Mouse (Mus musculus): ENCODE measurements around the gene Pgm2l1. TPM values are rescaled to one million over a fixed set of nuclear protein-coding genes. Genes with fewer than 3 reads are reported as not detected.
A peak's percentile ranks its signal among the peaks of the same experiment; 100 is the strongest.

Gene Pgm2l1
- 100 to 1,000 TPM; 250 to 271 TPM for total RNA-seq (2021)
- long read RNA-seq, experiment 1, full-length matches to known transcripts = 3 of 43 reads
- long read RNA-seq, experiment 1, partial matches to known transcripts = 1 of 43 reads
- long read RNA-seq, experiment 1, other reads (novel, unspliced or antisense) = 39 of 43 reads
- long read RNA-seq, experiment 2, full-length matches to known transcripts = 1 of 28 reads
- long read RNA-seq, experiment 2, partial matches to known transcripts = 4 of 28 reads
- long read RNA-seq, experiment 2, other reads (novel, unspliced or antisense) = 23 of 28 reads

DNA sequence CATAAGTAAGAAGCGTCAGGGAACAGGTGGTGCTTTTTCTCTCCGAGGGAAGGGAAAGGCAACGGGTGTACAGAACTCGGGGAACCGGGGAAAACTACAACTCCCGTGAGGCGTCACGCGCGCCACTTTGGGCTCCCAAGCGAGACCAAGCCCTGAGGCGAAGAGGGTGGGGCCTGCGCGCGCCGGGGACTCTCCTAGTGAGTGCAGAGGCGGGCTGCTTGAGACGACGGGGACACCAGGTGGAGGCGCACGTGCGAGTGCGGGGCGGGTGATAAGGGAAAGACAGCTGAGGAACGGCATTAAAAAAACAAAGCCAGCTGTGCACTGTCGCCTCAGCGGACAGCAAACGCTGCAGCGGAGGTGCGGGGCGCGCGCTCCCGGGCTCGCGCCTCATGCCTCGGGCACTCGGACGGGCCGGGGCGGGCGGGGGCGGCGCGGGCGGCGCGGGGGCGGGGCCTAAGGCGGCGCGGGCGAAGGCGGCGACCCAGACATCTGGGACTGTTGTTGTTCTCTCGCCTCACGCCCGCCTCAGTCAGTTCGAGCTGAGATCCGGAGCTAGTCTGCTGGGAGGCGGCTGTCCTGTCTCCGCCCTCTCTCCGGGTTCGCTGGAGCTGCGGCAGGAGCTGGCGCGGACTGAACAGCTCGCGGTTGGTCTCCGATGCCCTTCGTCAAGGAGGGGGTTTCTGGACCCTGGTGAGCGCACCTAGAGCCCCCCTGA, at the start of gene Pgm2l1:
Pgm2l1 (plus strand) TSS at position 237 of the 718 bp plus-strand sequence.
- peak; percentile 97 to 98 for DNase-seq (ENCODE audit: low spot score in 2 of 2)

DNA sequence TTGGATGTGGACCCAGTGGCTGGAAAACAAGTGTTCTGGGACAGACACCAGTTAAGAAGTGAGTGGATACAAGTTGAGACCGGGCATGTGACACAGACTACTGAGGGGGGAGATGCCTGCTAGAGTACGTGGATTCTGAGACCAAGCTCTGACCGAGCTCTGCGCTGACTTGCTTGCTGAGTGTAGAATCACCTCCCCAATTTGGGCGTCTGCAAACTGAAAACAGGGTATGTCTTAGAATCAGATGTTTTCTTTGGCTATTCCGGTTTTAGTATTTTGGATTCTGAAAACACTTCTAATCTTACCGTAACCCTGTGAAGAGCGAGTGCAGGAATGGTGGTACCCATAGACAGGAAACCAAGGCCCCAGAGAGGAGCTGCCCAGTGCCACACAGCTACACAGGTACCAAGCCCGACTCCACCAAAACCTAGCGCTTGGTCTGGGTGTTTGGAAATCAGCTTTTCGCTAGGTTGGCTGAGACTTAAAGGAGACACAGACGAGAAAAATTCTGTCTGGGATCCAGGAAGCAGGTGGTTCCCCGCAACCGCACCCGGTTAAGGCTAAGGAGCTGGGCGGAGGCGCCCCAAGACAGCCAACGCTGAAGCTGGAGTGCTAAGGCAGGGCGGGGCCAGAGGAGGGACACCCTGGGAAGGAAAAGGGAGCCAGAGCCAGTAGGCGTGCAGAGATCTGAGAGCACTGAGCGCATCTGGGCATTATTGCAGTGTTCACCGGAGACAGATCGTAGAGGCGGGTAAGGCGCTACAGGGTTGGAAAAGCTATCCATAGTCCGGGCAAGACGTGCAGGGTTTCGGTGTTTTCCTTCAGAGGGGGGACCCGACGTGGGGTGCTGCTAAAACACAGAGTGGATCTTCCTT, 48.9 kb upstream of the Pgm2l1 start:
- DNase-seq (ENCODE audit: low spot score in 2 of 2) = peak; percentile 55 to 69

DNA sequence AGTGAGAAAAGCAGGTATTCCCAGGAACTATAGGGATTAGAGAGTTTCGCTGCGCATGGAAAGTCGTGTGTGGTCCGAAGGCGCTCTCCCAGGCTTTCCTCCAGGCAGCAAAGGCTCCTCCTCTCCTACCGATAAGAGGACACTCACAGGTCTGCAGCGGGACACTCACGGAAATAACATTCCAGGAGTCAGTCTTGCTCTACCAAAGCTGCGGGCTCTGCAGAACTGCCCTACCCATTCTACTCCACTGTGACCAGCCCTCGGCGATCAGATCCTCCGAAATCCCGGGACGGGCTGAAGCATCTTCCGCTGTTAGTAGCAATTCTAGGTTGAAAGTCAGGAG, 48.3 kb upstream of the Pgm2l1 start:
- no peak for DNase-seq (ENCODE audit: low spot score in 2 of 2)

DNA sequence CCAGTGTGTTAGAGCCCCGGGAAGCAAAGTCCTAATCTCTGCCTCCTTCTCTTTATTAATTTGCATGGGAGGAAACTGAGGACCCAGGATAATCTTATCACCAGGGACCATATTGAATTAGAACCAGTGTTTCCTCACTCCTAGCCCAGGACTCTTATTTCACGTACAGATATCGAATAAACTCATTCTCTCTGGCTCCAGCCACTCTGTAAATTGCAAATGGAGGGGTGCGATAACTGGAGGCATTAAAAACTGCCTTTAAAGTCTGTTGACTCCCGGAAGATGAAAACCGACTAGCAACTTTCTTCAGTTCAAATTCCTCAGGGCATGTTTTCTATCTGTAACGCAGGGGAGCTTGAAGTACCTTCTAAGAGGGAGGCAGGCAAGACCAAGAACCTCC, 47.8 kb upstream of the Pgm2l1 start:
- DNase-seq (ENCODE audit: low spot score in 2 of 2) = no peak

DNA sequence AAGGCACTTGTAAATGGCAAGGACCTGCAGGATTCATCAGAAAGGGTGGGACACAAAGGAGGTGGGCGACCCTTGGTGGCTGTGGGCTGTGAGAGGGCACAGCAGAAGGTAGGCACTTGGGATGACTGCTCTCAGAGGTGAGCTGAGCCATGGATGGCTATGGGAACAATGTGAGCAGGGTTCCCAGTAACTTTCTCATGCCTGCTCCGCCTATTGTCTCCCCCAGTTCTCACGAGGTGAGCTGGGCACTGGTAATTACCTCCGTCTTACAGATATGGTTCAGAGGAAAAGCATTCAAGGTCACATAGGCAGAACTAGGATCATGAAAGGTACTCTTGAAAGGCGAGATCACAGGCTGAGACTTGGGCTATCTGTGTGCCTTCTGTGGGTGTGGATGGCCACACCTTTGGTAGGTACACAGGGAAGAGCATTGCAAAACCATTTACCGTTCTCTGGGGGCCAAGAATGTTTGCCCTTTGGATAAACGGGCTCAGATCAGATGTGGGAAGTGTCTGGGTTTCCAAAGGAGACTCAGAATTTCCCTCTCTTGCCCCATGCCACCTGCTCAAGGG, 47.3 kb upstream of the Pgm2l1 start:
- DNase-seq (ENCODE audit: low spot score in 2 of 2) = no peak

DNA sequence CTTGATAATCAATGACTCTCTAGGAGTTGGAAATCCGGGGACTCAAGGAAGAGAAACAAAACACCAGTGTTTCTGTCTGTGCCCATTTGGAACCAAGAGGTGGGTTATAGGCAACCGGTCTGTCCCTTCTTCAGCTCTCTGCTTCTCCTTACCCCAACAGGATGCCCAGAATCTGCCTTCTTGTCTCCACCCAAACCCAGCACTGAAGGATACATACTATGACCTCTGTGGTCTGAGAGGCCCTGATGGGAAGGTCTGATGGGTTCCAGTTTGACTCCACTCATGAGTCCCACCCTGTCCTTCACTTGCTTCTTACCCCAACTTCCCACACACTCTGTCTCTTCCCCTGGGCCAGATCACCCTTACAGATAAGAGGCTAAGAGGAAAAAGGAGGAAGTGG, 46.0 kb upstream of the Pgm2l1 start:
- no peak for DNase-seq (ENCODE audit: low spot score in 2 of 2)

DNA sequence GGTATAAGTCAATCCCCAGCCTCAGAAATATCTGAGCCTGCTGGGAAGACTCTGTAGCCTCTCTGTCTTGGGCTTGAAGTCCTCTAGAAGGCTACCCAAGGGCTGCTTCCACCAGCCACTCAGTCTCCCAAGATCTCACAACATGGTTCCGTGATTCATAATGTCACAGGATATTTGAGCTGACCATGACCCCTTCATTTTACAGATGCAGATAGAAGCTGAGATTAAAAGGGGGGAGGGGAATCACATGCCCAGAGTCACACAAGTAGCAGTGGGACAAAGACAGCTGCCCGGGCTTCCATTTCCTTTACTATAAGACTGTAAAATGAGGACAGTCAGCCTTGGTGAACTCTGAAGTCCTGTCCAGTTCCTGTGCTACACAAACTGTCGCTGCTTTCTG, 45.6 kb upstream of the Pgm2l1 start:
- DNase-seq (ENCODE audit: low spot score in 2 of 2) = no peak

DNA sequence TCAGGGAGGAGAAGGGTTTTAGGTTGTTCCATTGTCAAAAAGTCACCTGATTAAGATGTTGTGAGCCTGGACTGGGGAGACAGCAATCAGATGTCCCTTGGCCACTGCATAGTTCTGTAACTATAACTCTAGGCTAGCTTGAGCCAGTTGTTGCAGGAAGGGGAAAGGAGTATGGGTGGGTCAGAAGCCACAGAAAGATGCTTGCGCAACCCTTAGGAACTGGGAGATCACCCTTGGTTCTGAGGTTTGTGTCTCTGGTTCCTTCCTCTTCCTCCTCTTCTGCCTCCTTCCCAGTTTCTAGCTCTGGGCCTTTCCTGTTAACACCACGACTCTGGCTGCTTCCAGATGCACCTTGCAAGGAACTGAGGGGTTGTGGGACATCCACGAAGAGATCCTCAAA, 44.8 kb upstream of the Pgm2l1 start:
- no peak for DNase-seq (ENCODE audit: low spot score in 2 of 2)

DNA sequence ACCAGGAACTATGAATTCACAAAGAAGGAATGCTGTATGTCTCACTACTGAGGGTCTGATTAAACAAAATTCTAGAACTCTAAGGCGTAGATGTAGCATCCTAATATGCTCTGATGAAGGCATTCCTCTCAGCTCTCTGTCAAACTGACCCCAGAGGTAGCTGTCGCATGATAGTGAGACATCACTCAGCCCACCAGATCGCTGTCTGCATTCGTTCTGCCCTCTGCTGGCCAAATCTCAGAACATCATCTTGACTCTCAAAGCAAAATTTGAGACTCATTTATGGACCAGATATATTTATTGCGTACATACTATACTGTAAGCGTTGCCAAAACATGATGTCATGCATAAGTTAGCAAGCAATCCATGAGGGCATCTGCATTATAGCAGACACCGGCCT, 39.6 kb upstream of the Pgm2l1 start:
- DNase-seq (ENCODE audit: low spot score in 2 of 2) = peak; percentile 37 to 58

DNA sequence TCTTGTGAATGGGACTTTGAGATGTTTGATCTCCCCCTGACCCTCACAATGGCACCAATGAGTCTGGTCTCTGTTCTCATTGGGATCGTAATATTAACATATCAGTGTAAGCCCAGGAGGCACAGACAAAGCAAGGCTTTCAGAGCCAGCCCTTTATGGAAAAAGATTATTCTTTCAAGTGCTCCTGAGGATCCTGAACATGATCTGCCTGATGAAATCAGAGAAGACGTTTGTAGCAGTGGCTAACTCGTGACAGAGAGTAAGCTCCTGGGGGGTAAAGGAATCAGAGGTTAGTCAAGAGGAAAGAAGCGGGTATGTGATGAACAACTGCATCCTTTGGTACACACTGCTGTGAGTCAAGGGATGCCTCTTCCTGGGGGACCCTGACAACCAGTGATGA, 37.0 kb upstream of the Pgm2l1 start:
- DNase-seq (ENCODE audit: low spot score in 2 of 2) = no peak

DNA sequence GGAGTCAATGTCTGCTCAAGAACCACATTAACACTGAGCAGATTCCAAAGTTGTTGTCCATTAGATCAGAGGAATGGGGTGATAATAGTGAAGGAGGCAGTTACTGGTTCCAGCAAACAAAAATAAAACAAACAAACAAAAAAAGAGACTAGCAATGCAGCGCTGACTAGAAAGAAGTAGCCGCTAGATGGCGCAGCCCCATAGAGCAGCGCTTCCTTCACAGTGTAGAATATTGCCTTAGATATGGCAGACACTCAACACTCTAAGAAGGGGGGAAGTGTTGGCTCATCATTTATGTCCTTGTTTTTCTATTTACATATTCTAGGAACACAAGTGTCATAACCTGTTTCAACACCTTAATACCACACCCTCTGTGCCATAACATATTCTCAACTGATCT, 36.4 kb upstream of the Pgm2l1 start:
- peak; percentile 53 to 80 for DNase-seq (ENCODE audit: low spot score in 2 of 2)

DNA sequence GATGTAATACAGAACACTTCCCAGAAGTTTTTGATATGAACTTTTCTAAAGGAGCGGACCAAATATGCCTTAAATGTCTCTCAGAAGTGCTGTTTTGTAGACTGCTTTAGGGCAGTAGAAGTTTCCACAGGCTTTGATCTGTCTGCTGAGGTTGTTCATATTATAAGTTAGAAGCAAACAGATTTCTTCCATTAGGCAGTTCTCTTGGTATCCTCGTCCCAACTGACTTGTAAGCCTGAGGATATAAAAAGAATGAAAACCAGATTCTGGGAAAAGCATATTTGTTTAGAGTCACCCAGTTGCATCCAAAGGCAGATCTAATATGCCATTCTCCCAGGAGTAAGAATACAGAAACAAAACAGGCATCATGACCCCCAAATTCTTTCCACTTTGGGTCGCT, 26.0 kb upstream of the Pgm2l1 start:
- DNase-seq (ENCODE audit: low spot score in 2 of 2) = no peak

DNA sequence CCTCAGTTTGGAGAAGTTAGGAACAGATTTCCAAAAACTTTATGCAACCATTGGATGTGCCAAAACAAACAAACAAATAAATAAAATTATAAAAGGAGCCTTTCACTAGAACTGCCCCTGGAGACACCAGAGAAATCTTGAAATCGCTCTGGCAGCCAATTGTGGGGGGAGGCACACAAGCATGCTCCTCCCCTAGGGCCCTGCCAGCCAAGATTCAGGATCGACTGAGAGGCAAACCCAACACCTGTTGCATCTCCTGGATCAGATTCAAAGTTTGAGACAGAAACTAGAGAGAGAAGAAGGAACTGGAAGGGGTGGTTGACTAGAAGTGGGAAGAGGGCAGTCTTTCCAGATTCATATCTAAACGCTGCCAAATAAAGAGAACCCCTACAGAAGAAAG, 23.6 kb upstream of the Pgm2l1 start:
- no peak for DNase-seq (ENCODE audit: low spot score in 2 of 2)

DNA sequence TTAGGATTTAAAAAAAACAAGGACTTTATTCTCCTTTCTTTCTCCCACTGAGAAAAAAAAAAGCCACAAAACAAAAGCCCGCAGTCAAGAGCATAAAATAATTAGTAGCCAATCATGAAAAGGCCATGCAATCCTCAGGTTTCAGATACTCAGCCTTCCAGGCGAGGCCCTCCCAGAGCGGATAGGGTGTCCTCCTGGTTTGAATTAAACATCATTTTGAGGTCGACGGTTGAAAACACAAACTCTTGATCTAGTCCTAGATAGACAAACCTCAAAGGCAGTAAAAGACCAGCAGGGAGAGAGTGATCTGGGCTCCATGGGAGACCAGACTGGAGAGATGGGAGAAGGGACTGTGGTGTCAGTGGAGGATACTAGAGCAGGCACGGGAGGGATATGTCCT, 22.3 kb upstream of the Pgm2l1 start:
- no peak for DNase-seq (ENCODE audit: low spot score in 2 of 2)

DNA sequence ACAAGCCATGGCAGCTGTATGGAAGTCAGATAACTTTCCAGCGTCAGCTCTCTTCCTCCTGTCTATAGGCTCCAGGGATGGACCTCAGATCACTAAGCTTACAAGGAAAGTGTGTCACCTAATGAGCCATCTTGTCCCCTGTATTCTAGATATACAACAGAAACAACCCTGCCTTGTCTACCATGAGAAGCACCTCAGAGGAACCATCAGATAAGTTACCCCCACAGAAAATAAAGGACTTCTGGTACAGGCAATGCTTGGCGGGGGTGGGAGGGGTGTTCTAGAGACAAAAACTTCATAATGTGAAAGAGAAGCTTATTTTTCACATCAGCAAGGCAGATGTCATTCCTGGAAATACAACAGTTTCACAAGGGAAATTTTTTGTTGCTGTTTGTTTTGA, 21.1 kb upstream of the Pgm2l1 start:
- no peak for DNase-seq (ENCODE audit: low spot score in 2 of 2)

DNA sequence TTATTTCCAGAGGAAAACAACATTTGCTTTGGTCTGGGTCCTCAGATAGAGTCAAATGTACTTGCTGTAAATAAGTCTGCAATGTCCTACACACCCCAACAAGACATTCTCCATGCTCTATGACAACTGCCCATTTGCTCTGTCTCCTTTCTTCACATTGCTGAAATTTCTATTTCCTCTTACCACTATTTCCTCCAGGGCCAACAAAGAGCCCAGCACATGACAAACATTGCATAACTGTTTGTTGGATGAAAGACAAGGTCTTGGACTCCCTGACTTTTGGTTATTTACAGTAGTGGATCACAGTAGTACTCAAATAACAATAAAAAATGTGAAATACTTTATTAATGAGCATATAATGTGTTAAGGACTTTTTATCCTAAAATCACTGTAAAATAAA, 19.3 kb upstream of the Pgm2l1 start:
- DNase-seq (ENCODE audit: low spot score in 2 of 2) = no peak

DNA sequence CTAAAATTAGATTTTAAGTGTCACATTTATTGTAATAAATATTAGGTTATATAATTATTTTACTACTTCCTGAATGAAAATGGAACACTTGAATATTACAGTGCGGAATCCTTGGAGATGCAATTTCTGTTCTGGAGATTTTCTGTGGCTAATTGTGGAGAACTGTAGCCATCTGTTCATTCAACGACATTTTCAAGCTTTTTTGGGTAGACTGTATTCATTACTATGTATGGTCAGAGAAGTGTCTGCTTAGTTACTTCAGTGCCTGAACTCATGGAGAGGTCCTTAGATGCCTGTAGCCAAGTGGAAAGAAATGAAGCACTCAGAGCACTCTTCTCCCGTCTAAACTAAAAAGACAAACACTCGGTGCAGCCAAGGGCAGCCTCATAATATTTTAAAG, 12.9 kb upstream of the Pgm2l1 start:
- no peak for DNase-seq (ENCODE audit: low spot score in 2 of 2)

DNA sequence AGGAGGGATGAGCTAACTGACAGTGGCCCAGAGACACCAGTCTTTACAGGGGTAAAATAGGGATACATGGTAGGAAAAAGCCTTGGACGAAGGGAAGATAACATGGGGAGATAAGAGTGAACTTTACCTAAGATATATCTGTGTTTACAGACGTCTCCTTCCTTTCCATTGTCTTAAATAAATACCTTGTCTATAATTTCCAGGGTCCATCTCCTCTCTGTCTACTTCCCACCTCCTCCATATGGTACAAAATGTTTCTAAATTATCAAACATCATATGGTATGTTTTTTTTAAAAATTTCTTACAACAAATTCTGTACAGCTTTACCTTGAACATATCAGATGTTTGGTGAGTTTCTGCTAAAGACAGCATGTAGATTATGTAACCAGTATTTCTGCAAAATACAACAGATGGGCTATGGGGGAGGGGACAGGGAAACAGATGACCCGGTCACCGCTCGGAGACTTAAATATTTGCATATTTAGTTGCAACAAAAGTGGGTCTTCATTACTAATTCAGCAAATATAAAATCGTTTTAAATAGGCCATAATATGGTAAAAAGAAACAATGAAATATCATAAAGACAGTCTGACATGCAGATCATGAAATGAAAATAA, 12.0 kb upstream of the Pgm2l1 start:
- DNase-seq (ENCODE audit: low spot score in 2 of 2) = no peak

DNA sequence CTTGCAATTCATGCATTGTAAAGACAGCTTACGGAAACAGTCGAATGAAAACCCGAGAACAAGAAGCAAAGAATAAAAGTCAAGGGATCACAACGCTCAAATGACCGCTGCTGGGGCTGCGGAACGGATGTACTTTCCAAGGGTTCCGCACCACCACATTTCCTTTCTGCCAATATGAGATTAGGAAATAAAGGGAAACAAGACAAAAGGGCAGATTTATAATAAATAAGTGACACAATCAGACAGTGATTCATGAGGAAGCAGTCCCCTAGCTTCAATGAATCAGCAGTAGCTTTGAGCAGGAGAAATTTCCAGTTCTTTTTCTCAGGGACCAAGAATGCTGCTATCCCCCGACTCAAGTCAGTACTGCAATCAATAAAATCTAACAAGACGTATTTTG, 11.2 kb upstream of the Pgm2l1 start:
- no peak for DNase-seq (ENCODE audit: low spot score in 2 of 2)

DNA sequence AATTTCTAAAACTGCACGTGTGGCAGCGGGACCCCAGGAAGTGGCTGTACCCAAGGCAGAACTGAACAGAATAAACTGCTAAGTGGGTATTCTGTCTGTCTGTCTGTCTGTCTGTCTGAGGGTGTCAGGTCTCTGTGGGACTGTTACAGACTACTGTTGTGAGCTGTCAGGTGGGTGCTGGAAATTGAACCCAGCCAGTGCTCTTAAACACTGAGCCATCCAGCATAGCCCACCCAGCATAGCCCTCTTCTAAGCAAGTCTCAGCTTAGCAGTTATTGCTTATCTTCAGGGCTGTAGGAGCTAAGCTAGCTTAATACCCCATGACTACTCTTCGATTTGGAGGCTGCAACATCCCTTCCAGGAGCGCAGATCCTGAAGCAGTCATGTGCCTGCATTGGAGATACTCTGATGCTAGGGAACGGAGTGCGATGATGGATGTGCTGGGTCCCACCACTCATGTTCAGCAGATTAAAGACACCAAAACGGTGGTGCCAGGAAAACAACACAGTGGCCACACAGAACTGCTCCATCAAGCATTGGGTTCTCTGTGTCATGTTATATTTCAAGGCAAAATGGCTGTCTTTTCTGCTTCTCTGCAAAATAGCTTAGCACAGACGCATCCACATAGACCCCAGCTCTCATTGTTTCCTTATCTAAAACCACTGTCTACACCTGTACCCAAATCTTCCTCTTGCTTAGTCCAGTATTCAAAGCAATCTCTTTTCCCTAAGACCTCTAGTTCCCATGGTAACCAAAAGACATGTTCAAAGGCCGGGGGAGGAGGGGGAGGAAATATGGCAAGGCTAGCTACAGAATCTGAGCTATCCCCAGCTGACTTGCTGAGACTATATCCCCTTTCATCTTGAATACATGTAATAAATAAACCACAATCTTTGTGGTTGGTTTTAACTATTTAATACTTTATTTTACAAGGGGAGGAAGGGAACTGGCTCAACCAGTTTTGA, 10.3 kb upstream of the Pgm2l1 start:
- DNase-seq (ENCODE audit: low spot score in 2 of 2) = peak; percentile 41 to 57
